In the genomic region with DNA sequence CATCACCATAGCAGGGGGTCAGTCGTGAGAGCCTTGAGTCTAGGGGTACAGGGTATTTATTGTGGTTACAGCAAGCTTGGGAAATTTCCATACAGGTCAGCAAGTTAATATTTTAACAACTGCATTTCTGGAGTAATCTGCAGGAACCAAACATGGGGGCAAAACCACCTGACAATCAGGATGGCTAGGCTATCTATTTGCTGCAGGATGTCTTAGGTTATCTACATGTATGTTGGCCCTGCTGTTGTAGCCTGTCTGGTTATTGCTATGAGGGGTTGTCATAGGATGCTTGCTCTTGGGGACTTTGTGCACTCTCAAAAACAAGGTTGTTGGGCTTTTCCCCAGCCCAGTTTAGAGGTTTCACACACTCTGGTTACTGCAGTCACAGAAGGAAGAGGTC, we compare ENCODE assay signal across 20 mouse cellular contexts. TPM values are rescaled to one million over a fixed set of nuclear protein-coding genes. Genes with fewer than 3 reads are reported as not detected.
DNase-seq lines count a peak whose midpoint lies in the region; ATAC-seq and TF ChIP-seq lines count a peak whose summit lies in the region.
"Had no signal": no experiment of that assay in that cellular context is flagged by ENCODE, and none has a peak within 500 bp of the region (broad histone marks: within the 10 kb centered on the region; RNA-seq: fewer than 3 reads in every experiment).

No protein-coding gene starts in this region.

- H3K4me3 ChIP-seq in CH12.LX (replicated peaks in 1 of 3; ENCODE audit: low read depth in 2 of 3, low read length in 2 of 3, poor library complexity in 1 of 3), result no peak overlapping the region
- H3K4me3 ChIP-seq in liver, embryonic 12.5 days, result no peak overlapping the region
- no peak overlapping the region for H3K4me3 ChIP-seq in liver, embryonic 16.5 days (ENCODE audit: low read depth, low read length)
- H3K4me3 ChIP-seq: embryonic facial prominence, embryonic 10.5 days; forebrain, embryonic 13.5 days; heart, embryonic 12.5 days; hindbrain, embryonic 10.5 days had no signal

- WGBS in liver, embryonic 12.5 days (ENCODE audit: insufficient replicate concordance), result 17% methylated on average over 1 of the region's 1 CpGs
- whole genome bisulfite sequencing in liver, embryonic 16.5 days (ENCODE audit: insufficient replicate concordance), result 10% methylated on average over 1 of the region's 1 CpGs

- TF ChIP-seq EP300 in CH12.LX (IDR thresholded peaks at IDR 0.05; ENCODE audit: low read length), result no peak

- H3K4me2 ChIP-seq in CH12.LX (ENCODE audit: insufficient read depth, low read depth, poor library complexity, severe bottlenecking), result no peak overlapping the region
- H3K4me2 ChIP-seq in liver, embryonic 12.5 days, result peak overlapping the region; percentile 39
- H3K4me2 ChIP-seq in liver, embryonic 16.5 days (ENCODE audit: low read depth, low read length), result no peak overlapping the region
- H3K4me2 ChIP-seq: forebrain, embryonic 13.5 days; heart, embryonic 12.5 days; hindbrain, embryonic 14.5 days had no signal

- ATAC-seq in liver, embryonic 12.5 days, result peak; percentile 78
- peak; percentile 74 for ATAC-seq in liver, embryonic 16.5 days (ENCODE audit: low read depth)
- ATAC-seq: forebrain, embryonic 13.5 days; forebrain, postnatal 0 days had no signal

- H3K36me3 ChIP-seq in CH12.LX (replicated peaks in 1 of 2; ENCODE audit: control insufficient read depth in 1 of 2, insufficient read depth in 1 of 2, low read length in 1 of 2), result no peaks in the 10 kb centered on the region
- H3K36me3 ChIP-seq in liver, embryonic 12.5 days, result no peaks in the 10 kb centered on the region
- no peaks in the 10 kb centered on the region for H3K36me3 ChIP-seq in liver, embryonic 16.5 days (ENCODE audit: control insufficient read depth, insufficient read depth)
- H3K36me3 ChIP-seq: embryonic facial prominence, embryonic 10.5 days; heart, embryonic 12.5 days; hindbrain, embryonic 10.5 days had no signal

- H3K9ac ChIP-seq in CH12.LX (ENCODE audit: insufficient read depth, low read depth), result no peak overlapping the region
- peak overlapping the region; percentile 34; the same call in 1 of the 2 replicates for H3K9ac ChIP-seq in liver, embryonic 12.5 days
- no peak overlapping the region for H3K9ac ChIP-seq in liver, embryonic 16.5 days (ENCODE audit: low read depth, low read length)
- H3K9ac ChIP-seq: forebrain, embryonic 13.5 days; forebrain, postnatal 0 days; heart, embryonic 12.5 days; hindbrain, embryonic 14.5 days had no signal

- no peak overlapping the region for H3K27ac ChIP-seq in CH12.LX (ENCODE audit: insufficient read depth, low read depth)
- H3K27ac ChIP-seq in liver, embryonic 12.5 days, result peak overlapping the region; percentile 81
- H3K27ac ChIP-seq in liver, embryonic 16.5 days (ENCODE audit: low read length), result peak overlapping the region; percentile 65
- H3K27ac ChIP-seq: embryonic facial prominence, embryonic 10.5 days; forebrain, embryonic 13.5 days; hindbrain, embryonic 10.5 days; hindbrain, embryonic 14.5 days had no signal

- intact Hi-C loops in left cerebral cortex, postnatal 25 days (cut with DNase I), result loop anchor here (5.0 kb wide), 1 partner anchor 227 kb away; no protein-coding TSS in a partner anchor

- no peak for TF ChIP-seq POLR2A in CH12.LX (IDR thresholded peaks at IDR 0.05; ENCODE audit: low read depth, low read length)

- peak; percentile 23 for DNase-seq in CH12.LX (ENCODE audit: extremely low read depth)
- DNase-seq in c-Kit-positive CD71-positive TER-119-positive erythroid progenitor cells, embryonic 14.5 days (ENCODE audit: low spot score), result peak; percentile 37
- DNase-seq in natural killer cell, adult 2 months (ENCODE audit: low spot score in 2 of 2), result no peak
- DNase-seq in left cerebral cortex, postnatal 25 days (ENCODE audit: low spot score in 2 of 2), result no peak
- no peak for DNase-seq in testis, postnatal 10 days (ENCODE audit: low spot score)
- DNase-seq in layer of hippocampus, adult 18-20 months (ENCODE audit: low spot score in 2 of 2), result no peak
- DNase-seq: adrenal gland, adult 8-10 months; cerebellum, adult 11-12 months; cerebellum, adult 9-10 months; cerebellum, postnatal 25 days; forebrain, postnatal 0 days; gastrocnemius, postnatal 14 days had no signal

- TF ChIP-seq RAD21 in CH12.LX (IDR thresholded peaks at IDR 0.05; ENCODE audit: low read depth, low read length), result no peak

- H3K27me3 ChIP-seq in CH12.LX (replicated peaks), result no peaks in the 10 kb centered on the region
- no peaks in the 10 kb centered on the region for H3K27me3 ChIP-seq in liver, embryonic 12.5 days (replicated peaks)
- H3K27me3 ChIP-seq in liver, embryonic 16.5 days (ENCODE audit: control insufficient read depth, insufficient read depth, low read depth, low read length), result no peaks in the 10 kb centered on the region
- H3K27me3 ChIP-seq: forebrain, embryonic 13.5 days; heart, embryonic 12.5 days had no signal

- TF ChIP-seq CTCF in CH12.LX (conservative IDR thresholded peaks at IDR 0.05 in 1 of 2, IDR thresholded peaks at IDR 0.05 in 1 of 2; ENCODE audit: low read depth in 2 of 2, low read length in 2 of 2), result no peak

- no peaks in the 10 kb centered on the region for H3K9me3 ChIP-seq in CH12.LX (replicated peaks; ENCODE audit: low read length)
- no peaks in the 10 kb centered on the region for H3K9me3 ChIP-seq in liver, embryonic 12.5 days (replicated peaks)
- H3K9me3 ChIP-seq in liver, embryonic 16.5 days (replicated peaks; ENCODE audit: control insufficient read depth, low read length), result no peaks in the 10 kb centered on the region
- H3K9me3 ChIP-seq: embryonic facial prominence, embryonic 10.5 days; forebrain, embryonic 13.5 days; heart, embryonic 12.5 days; hindbrain, embryonic 10.5 days had no signal

- H3K79me2 ChIP-seq in CH12.LX (replicated peaks; ENCODE audit: control insufficient read depth, extremely low read depth, insufficient read depth, poor library complexity, severe bottlenecking), result no peaks in the 10 kb centered on the region

- dilution Hi-C loops in CH12.LX (cut with MboI; ENCODE audit: extremely low pct_ligation_motif_present, extremely low pct_unique_long_range_greater_than_20kb, low sequenced_read_pairs), result no loop called here

- in situ Hi-C loops in CH12.LX (cut with MboI; ENCODE audit: low pct_ligation_motif_present, low pct_unique_long_range_greater_than_20kb, low sequenced_read_pairs), result loop anchor here (10.0 kb wide), 1 partner anchor 230 kb away; no protein-coding TSS in a partner anchor

- H3K4me1 ChIP-seq in CH12.LX (ENCODE audit: control insufficient read depth in 1 of 2, insufficient read depth in 2 of 2), result peaks cover 6 to 19% of the 10 kb centered on the region in 2 experiments; a peak in 3 of 4 replicates
- H3K4me1 ChIP-seq in liver, embryonic 12.5 days, result peaks cover 56% of the 10 kb centered on the region
- H3K4me1 ChIP-seq in liver, embryonic 16.5 days (ENCODE audit: control insufficient read depth, low read depth, low read length), result peaks cover 29% of the 10 kb centered on the region
- H3K4me1 ChIP-seq: heart, embryonic 12.5 days had no signal

TF ChIP-seq in CH12.LX, 34 proteins besides CTCF, POLR2A, EP300 and RAD21:
- no peak for TF ChIP-seq MAZ (IDR thresholded peaks at IDR 0.05; ENCODE audit: low read depth, low read length)
- TF ChIP-seq MEF2A (IDR thresholded peaks at IDR 0.05; ENCODE audit: borderline replicate concordance, low read depth, low read length), result 0 out of 2 replicates have a peak, but pooled peaks have one; percentile 46
- TF ChIP-seq SMC3 (IDR thresholded peaks at IDR 0.05; ENCODE audit: low read depth, low read length), result no peak
- TF ChIP-seq ETS1 (conservative IDR thresholded peaks at IDR 0.05; ENCODE audit: low read depth, low read length), result 0 out of 2 replicates have a peak, but pooled peaks have one; percentile 9

RNA-seq across cellular contexts. Expression of a gene that starts 18.8 kb away (rescaled TPM):
- total RNA-seq in CH12.LX (2012; rRNA removed), result 0.13 and 0.38 TPM in 2 replicates
- total RNA-seq in CH12.LX (2014; rRNA removed), result 0.11 and 0.24 TPM in 2 replicates
- 0.46 and 0.51 TPM in 2 replicates for polyA plus RNA-seq in CH12.LX (2012; ENCODE audit: insufficient read length, low read depth)
- 0.05 and 0.06 TPM in 2 replicates for polyA plus RNA-seq in liver, embryonic 12.5 days (2016; fragmentation: Nextera tagmentation; extraction: Ambion mirVana)
- 0.09 and 0.34 TPM in 2 replicates for polyA plus RNA-seq in liver, embryonic 16.5 days (2015; fragmentation: Nextera tagmentation; extraction: Ambion mirVana)
- total RNA-seq in left cerebral cortex, postnatal 25 days (2021), result under 1 TPM; 0.23 to 0.60 TPM
- 1 to 10 TPM; 1.7 to 2.5 TPM for total RNA-seq in layer of hippocampus, adult 18-20 months (2021)
- total RNA-seq: gastrocnemius, postnatal 14 days; heart, adult 8-10 months had no signal

RNA-seq across cellular contexts. Expression of a gene that starts 39.6 kb away (rescaled TPM):
- total RNA-seq in CH12.LX (2012; rRNA removed), result 27.3 and 28.5 TPM in 2 replicates
- 26.6 and 26.9 TPM in 2 replicates for total RNA-seq in CH12.LX (2014; rRNA removed)
- 24.1 and 28.4 TPM in 2 replicates for polyA plus RNA-seq in CH12.LX (2012; ENCODE audit: insufficient read length, low read depth)
- 14.4 and 14.6 TPM in 2 replicates for polyA plus RNA-seq in liver, embryonic 12.5 days (2016; fragmentation: Nextera tagmentation; extraction: Ambion mirVana)
- 6.7 and 7.3 TPM in 2 replicates for polyA plus RNA-seq in liver, embryonic 16.5 days (2015; fragmentation: Nextera tagmentation; extraction: Ambion mirVana)
- 10 to 100 TPM; 45.0 to 46.2 TPM for total RNA-seq in left cerebral cortex, postnatal 25 days (2021)
- total RNA-seq in layer of hippocampus, adult 18-20 months (2021), result 10 to 100 TPM; 45.4 to 46.0 TPM

RNA-seq across cellular contexts. Expression of a gene that starts 40.0 kb away (rescaled TPM):
- 12.3 and 13.9 TPM in 2 replicates for total RNA-seq in CH12.LX (2012; rRNA removed)
- total RNA-seq in CH12.LX (2014; rRNA removed), result 21.9 TPM in 2 replicates
- 13.3 and 15.9 TPM in 2 replicates for polyA plus RNA-seq in CH12.LX (2012; ENCODE audit: insufficient read length, low read depth)
- polyA plus RNA-seq in liver, embryonic 12.5 days (2016; fragmentation: Nextera tagmentation; extraction: Ambion mirVana), result 15.4 and 16.5 TPM in 2 replicates
- 10.1 and 11.2 TPM in 2 replicates for polyA plus RNA-seq in liver, embryonic 16.5 days (2015; fragmentation: Nextera tagmentation; extraction: Ambion mirVana)
- 10 to 100 TPM; 23.6 to 25.7 TPM for total RNA-seq in left cerebral cortex, postnatal 25 days (2021)
- 10 to 100 TPM; 29.5 to 30.3 TPM for total RNA-seq in layer of hippocampus, adult 18-20 months (2021)

RNA-seq across cellular contexts. Expression of a gene that starts 59.9 kb away (rescaled TPM):
- total RNA-seq in CH12.LX (2012; rRNA removed) (90.1 and 100.0 TPM in 2 replicates), CH12.LX (2014; rRNA removed) (111 and 115 TPM in 2 replicates)
- polyA plus RNA-seq in CH12.LX (2012; ENCODE audit: insufficient read length, low read depth), result 150 TPM in 2 replicates
- polyA plus RNA-seq in liver, embryonic 12.5 days (2016; fragmentation: Nextera tagmentation; extraction: Ambion mirVana), result 176 and 181 TPM in 2 replicates
- 81.6 and 88.3 TPM in 2 replicates for polyA plus RNA-seq in liver, embryonic 16.5 days (2015; fragmentation: Nextera tagmentation; extraction: Ambion mirVana)
- total RNA-seq in left cerebral cortex, postnatal 25 days (2021), result 100 to 1,000 TPM; 141 to 159 TPM
- 100 to 1,000 TPM; 163 to 164 TPM for total RNA-seq in layer of hippocampus, adult 18-20 months (2021)

Comparison
In these comparisons a context has a peak if more than half of its experiments do, and no peak if none do; other contexts are left out.
1. DNase-seq: peak in CH12.LX (single experiment) and c-Kit-positive CD71-positive TER-119-positive erythroid progenitor cells, embryonic 14.5 days (single experiment); none in natural killer cell, adult 2 months (0 of 2), left cerebral cortex, postnatal 25 days (0 of 2), testis, postnatal 10 days (single experiment) and layer of hippocampus, adult 18-20 months (0 of 2).